Mouse (Mus musculus) midbrain, embryonic 15.5 days (tissue): ENCODE results near the gene Asic5. TPM values are rescaled to one million over a fixed set of nuclear protein-coding genes. Genes with fewer than 3 reads are reported as not detected.

Source experiments
- ATAC-seq: fragments of 200-750 bp; cut with Nextera tagmentation; replicated peaks from 2 replicates; pipeline ENCODE4 v1.8.0; 2017; ENCODE audit warnings: moderate TSS enrichment
- H3K27ac ChIP-seq: fragments of 300-500 bp; sonication (generic); 2 replicates; pipeline ENCODE4 v1.5.1; 2015; ENCODE audit warnings: mild to moderate bottlenecking, inconsistent platforms
- H3K27me3 ChIP-seq: fragments of 300-500 bp; sonication (generic); replicated peaks from 2 replicates; pipeline ENCODE4 v1.6.1; 2015; ENCODE audit warnings: inconsistent platforms
- H3K36me3 ChIP-seq: fragments of 300-500 bp; sonication (generic); replicated peaks from 2 replicates; pipeline ENCODE4 v1.6.1; 2015; ENCODE audit warnings: inconsistent platforms
- H3K4me1 ChIP-seq: fragments of 300-500 bp; sonication (generic); 2 replicates; pipeline ENCODE4 v1.6.1; 2015; ENCODE audit warnings: inconsistent platforms
- H3K4me2 ChIP-seq: fragments of 300-500 bp; sonication (generic); 2 replicates; pipeline ENCODE4 v1.6.1; 2015; ENCODE audit warnings: inconsistent platforms, mild to moderate bottlenecking, moderate library complexity
- H3K4me3 ChIP-seq: fragments of 300-500 bp; sonication (generic); 2 replicates; pipeline ENCODE4 v1.5.1; 2015; ENCODE audit warnings: mild to moderate bottlenecking, inconsistent platforms
- H3K9ac ChIP-seq: fragments of 300-500 bp; sonication (generic); 2 replicates; pipeline ENCODE4 v1.6.1; 2015; ENCODE audit warnings: mild to moderate bottlenecking, inconsistent platforms
- H3K9me3 ChIP-seq: fragments of 300-500 bp; sonication (generic); 2 replicates; pipeline ENCODE4 v1.6.1; 2016; ENCODE audit warnings: inconsistent platforms
- WGBS: fragments of 180-500 bp; shearing (Covaris S2); methylation state at CpG from one replicate; pipeline ENCODE4 v1.1.7; 2015; ENCODE audit warnings: mixed read lengths; 5-methylcytosine and 5-hydroxymethylcytosine counted together
- polyA plus RNA-seq: library from polyadenylated mRNA; unstranded; fragments of >200 nt; fragmentation: Nextera tagmentation; extraction: Ambion mirVana; gene quantifications from 2 replicates; pipeline ENCODE4 v1.2.1, GENCODE M21; 2015

The Asic5 gene
- polyA plus RNA-seq, 1 experiment from 2014 or later = not detected

DNA sequence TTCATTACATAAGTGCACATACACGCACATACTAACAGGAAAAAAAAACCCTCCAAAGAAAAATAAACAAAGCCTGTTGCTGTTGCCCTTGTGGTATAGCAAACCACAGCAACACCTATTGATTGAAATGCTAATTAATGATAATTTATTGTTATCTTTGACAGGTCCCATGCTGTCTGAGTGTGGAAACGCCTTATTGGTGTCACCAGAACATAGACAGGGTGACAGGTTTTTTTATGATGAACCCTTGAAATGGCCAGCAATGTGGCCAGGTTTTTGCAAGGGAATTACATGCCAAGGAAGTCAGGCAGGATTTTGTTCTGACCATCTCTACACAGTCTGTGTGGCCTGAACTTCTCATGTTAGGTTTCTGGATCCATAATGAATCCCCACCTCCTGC is 69.9 kb downstream of the Asic5 start:
- no peaks in the 10 kb centered on the region for H3K9me3 ChIP-seq
- no peaks in the 10 kb centered on the region for H3K36me3 ChIP-seq
- H3K4me2 ChIP-seq = no peak overlapping the region
- no peak for ATAC-seq
- WGBS = 34% methylated on average over 2 of the region's 2 CpGs
- no peak overlapping the region for H3K9ac ChIP-seq
- no peaks in the 10 kb centered on the region for H3K27me3 ChIP-seq
- H3K4me1 ChIP-seq = peaks cover 15% of the 10 kb centered on the region
- H3K27ac ChIP-seq = no peak overlapping the region
- no peak overlapping the region for H3K4me3 ChIP-seq

DNA sequence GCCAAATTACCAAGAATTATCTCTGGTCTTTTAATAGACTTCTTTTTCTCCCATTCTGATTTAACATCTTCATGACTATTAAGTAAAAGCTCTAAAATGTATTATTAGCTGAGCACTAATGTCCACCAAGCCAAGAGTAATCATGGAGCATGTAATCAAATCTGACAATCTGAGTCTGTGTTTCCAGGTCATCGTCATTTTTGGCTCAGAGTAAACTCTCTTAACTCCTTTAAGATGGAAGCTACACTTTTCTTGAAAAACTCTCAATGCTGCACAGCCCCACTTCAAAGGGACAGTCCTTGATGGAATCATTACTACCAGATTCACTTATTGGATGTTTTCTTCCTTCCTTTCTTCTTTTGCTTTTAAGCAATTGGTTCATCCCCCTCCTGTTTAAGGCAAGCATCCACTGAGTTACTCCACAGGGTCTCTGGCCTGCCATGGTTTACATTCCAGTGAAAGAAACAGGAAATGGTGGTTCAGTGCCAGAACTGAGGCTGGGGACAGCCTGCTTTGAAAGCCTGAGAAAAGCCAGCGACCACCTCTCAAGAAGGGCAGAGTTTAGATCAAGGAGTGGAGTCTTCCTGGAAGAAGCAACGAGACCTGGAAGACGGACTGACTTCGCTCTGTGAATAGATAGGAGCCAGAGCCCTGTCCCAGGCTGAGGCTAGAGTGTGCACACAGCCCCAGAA is 72.3 kb downstream of the Asic5 start:
- 67% methylated on average over 5 of the region's 5 CpGs for WGBS
- H3K4me2 ChIP-seq = no peak overlapping the region
- no peak overlapping the region for H3K27ac ChIP-seq
- H3K27me3 ChIP-seq = no peaks in the 10 kb centered on the region
- H3K4me1 ChIP-seq = peaks cover 4% of the 10 kb centered on the region
- H3K9me3 ChIP-seq = no peaks in the 10 kb centered on the region
- H3K9ac ChIP-seq = no peak overlapping the region
- H3K36me3 ChIP-seq = no peaks in the 10 kb centered on the region
- H3K4me3 ChIP-seq = no peak overlapping the region
- no peak for ATAC-seq

DNA sequence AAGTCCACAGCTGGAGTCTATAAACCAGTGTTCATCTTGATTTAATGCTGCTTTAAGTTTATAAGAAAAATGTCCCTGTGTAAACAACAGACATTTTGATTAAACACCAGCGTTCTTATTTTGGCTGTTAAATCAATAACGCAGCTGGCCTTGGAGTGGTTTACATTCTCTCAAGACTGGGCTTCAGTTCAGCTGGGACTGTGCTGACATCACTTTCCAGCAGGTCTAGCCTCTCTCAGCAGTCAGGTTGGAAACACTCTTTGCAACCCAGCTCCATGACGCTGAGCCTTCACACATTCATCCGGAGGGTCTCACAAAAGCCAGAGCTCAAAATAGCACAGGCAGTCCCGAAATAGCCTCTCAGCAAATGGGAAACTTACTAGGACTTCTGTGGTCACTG is 75.1 kb downstream of the Asic5 start:
- Histone ChIP-seq H3K4me3 (no peak overlapping the region), H3K27me3 (no peaks in the 10 kb centered on the region), H3K4me2 (no peak overlapping the region), H3K27ac (no peak overlapping the region), H3K9me3 (no peaks in the 10 kb centered on the region), H3K9ac (no peak overlapping the region), H3K4me1 (0 out of 2 replicates have a peak, but pooled peaks cover 8% of the 10 kb centered on the region), H3K36me3 (no peaks in the 10 kb centered on the region)
- ATAC-seq = no peak
- 63% methylated on average over 5 of the region's 5 CpGs for WGBS

DNA sequence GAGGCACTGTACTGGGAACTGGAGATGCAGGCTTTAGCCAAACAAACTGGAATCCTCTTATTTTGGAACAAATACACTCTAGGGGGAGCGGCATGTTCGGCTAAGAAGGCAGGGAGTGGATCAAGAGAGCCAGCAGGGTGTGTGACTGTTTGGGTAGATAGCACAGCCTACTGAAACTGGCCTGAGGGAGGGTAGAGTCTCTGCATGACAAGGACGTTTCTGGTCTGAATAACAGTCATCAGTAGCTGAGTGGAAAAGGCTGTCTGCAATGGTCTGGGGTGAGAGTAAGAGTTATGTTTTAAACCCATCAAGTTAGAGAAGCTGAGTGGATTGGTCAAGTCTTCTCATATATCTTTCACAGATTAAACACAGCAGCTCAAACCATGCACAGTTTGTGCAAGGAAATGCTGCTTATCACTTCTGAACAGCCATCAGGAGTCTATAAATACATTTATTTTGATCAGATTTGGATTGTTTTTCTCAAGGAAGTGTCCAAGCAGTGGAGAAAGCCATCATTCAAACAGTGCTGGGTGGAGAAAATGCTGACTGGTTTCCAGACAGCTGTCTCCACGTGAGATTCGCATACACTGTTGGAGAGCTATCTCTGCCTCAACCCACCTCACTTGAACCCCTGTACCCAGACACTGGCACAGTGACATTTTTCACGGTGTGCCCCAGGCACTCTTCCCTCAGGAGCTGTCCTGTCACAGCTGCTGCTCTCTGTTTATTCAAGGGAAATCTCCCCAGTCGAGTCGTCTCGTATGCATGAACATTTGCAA is 79.5 kb downstream of the Asic5 start:
- Histone ChIP-seq H3K36me3 (no peaks in the 10 kb centered on the region), H3K4me1 (peaks cover 11% of the 10 kb centered on the region; the same call in 1 of the 2 replicates), H3K27ac (no peak overlapping the region), H3K27me3 (no peaks in the 10 kb centered on the region), H3K4me2 (no peak overlapping the region), H3K4me3 (no peak overlapping the region), H3K9me3 (no peaks in the 10 kb centered on the region), H3K9ac (no peak overlapping the region)
- peak; percentile 60 for ATAC-seq
- WGBS = 36% methylated on average over 9 of the region's 9 CpGs

DNA sequence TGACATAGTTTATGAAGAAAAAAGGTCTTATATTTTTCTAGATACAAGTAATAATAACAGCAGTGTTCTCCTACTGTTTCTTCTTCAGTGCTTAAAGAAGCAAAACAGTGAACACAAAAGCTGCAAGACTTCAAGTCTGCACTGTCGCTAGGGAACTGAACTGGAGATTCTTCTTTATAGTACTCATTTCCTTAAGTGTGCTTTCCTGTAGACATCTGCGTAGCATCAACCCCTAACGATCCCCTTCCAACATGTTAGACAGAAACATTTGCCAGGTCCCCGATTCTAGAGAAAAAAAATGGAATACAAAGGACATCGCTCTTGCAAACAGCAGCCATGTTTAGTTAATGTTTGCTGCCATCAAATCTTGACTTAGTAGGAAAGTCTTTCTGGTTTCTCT is 85.7 kb downstream of the Asic5 start:
- Histone ChIP-seq H3K4me1 (peaks cover 11% of the 10 kb centered on the region), H3K27ac (no peak overlapping the region), H3K27me3 (no peaks in the 10 kb centered on the region), H3K4me3 (no peak overlapping the region), H3K9me3 (no peaks in the 10 kb centered on the region), H3K9ac (no peak overlapping the region), H3K4me2 (no peak overlapping the region), H3K36me3 (no peaks in the 10 kb centered on the region)
- 86% methylated on average over 5 of the region's 5 CpGs for WGBS
- ATAC-seq = no peak

Other genes with a start within 250 kb of the Asic5 start
- gene Ctso, start 49.7 kb upstream of the Asic5 start, polyA plus RNA-seq = 6.5 and 7.7 TPM in 2 replicates
- gene Tdo2, start 6.1 kb upstream of the Asic5 start, polyA plus RNA-seq = 0.09 TPM in 1 of 2 replicates, not detected in the other
- gene Gucy1b1, start 92.4 kb downstream of the Asic5 start, polyA plus RNA-seq = 42.9 and 47.1 TPM in 2 replicates
- gene Gucy1a1, start 163.5 kb downstream of the Asic5 start, polyA plus RNA-seq = 19.1 and 20.4 TPM in 2 replicates